Mouse (Mus musculus): ENCODE measurements around the gene Mipep. TPM values are rescaled to one million over a fixed set of nuclear protein-coding genes. Genes with fewer than 3 reads are reported as not detected.

Mipep gene
- total RNA-seq, 2 experiments from 2014 or later = 25.5 to 25.8 TPM

DNA sequence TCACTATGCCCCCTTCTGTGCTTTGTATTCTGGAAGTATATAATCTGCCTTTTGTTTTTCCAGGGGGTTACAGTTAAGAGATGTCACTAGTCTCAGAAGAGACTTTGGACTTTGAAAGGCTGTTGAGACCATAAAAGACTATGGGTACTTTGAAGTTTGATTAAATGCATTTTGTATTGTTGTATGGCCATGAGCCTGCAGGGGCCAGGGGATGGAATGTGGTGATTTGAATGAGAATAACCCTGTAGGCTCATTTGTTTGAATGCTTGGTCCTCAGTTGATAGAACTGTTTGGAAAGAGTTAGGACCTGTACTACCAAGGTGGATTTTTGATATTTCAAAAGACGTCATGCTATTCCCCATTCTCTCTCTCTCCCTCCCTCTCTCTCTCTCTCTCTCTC, 141.6 kb downstream of the Mipep start:
- no peak for ATAC-seq (replicated peaks; ENCODE audit: poor library complexity, severe bottlenecking)

DNA sequence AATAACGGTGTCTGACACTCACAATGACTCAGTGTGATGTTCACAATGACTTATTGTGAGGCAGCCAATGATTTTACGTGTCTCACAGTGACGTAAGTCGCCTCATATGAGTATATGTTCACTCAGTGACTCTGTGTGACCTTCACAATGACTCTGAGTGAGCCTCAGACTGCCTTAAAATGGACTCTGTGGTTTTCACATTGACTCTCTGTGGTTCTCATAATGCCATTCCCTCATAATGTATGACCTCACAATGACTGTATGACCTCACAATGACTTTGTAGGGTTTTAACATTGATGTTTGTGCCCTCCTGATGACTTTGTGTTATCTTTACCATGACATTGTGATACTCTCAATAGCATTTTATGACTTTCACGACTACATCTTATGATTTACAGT, 151.3 kb downstream of the Mipep start:
- ATAC-seq (replicated peaks; ENCODE audit: poor library complexity, severe bottlenecking) = no peak

GRCm38 (mm10) chr14:60937481-60938039, 153.2 kb downstream of the Mipep start:
- no peak for ATAC-seq (replicated peaks; ENCODE audit: poor library complexity, severe bottlenecking)

Other genes starting within 250 kb of the Mipep start
- gene Spata13, start 150.6 kb upstream of the Mipep start, total RNA-seq (2014; fragmentation: Nextera tagmentation) = 21.4 and 24.0 TPM in 2 replicates
- gene Spata13, start 150.6 kb upstream of the Mipep start, total RNA-seq (2017) = 37.4 and 39.3 TPM in 2 replicates
- not detected in 2 replicates for gene C1qtnf9, start 16.4 kb upstream of the Mipep start, total RNA-seq (2014; fragmentation: Nextera tagmentation)
- not detected in 2 replicates for gene C1qtnf9, start 16.4 kb upstream of the Mipep start, total RNA-seq (2017)

Measured in granulocyte monocyte progenitor cell, adult 5-6 weeks (primary cell).